Mouse (Mus musculus) c-Kit-positive CD71-positive TER-119-positive erythroid progenitor cells, embryonic 14.5 days (primary cell): ENCODE measurements around the gene Pip5k1c.

Experiments
- DNase-seq: peaks from one replicate; pipeline ENCODE4 v3.0.0-alpha.2; 2013; ENCODE audit warnings: low spot score

The Pip5k1c gene

GRCm38 (mm10) chr10:81302781-81303218 lies 10.0 kb downstream of the Pip5k1c start:
- peak; percentile 46 for DNase-seq

- DNase-seq = no peak
These were observed 10.5 kb downstream of the Pip5k1c start for GRCm38 (mm10) chr10:81303258-81303657.

- DNase-seq = no peak
These were observed 11.0 kb downstream of the Pip5k1c start for GRCm38 (mm10) chr10:81303761-81304160.

GRCm38 (mm10) chr10:81304597-81305238 lies 12.0 kb downstream of the Pip5k1c start:
- peak; percentile 59 for DNase-seq

GRCm38 (mm10) chr10:81305663-81306062 lies 12.9 kb downstream of the Pip5k1c start:
- no peak for DNase-seq

GRCm38 (mm10) chr10:81306173-81306668 lies 13.5 kb downstream of the Pip5k1c start:
- DNase-seq = no peak

- no peak for DNase-seq
These were observed 14.3 kb downstream of the Pip5k1c start for GRCm38 (mm10) chr10:81306837-81307682.

- no peak for DNase-seq
These were observed 16.8 kb downstream of the Pip5k1c start for GRCm38 (mm10) chr10:81309571-81309970.

GRCm38 (mm10) chr10:81313581-81313980 lies 20.8 kb downstream of the Pip5k1c start:
- no peak for DNase-seq

- no peak for DNase-seq
These were observed 21.4 kb downstream of the Pip5k1c start for GRCm38 (mm10) chr10:81314201-81314600.

- DNase-seq = no peak
These were observed 22.8 kb downstream of the Pip5k1c start for GRCm38 (mm10) chr10:81315587-81315986.

GRCm38 (mm10) chr10:81316338-81317060 lies 23.7 kb downstream of the Pip5k1c start:
- DNase-seq = no peak

GRCm38 (mm10) chr10:81317273-81317672 lies 24.5 kb downstream of the Pip5k1c start:
- peak; percentile 56 for DNase-seq

- DNase-seq = no peak
These were observed 26.0 kb downstream of the Pip5k1c start for GRCm38 (mm10) chr10:81318589-81319329.

GRCm38 (mm10) chr10:81319330-81319699 lies 26.6 kb downstream of the Pip5k1c start:
- DNase-seq = no peak

- peak; percentile 96 for DNase-seq
These were observed 27.2 kb downstream of the Pip5k1c start for GRCm38 (mm10) chr10:81319741-81320549.

GRCm38 (mm10) chr10:81320550-81321347 lies 28.0 kb downstream of the Pip5k1c start, which contains the start of gene Cactin:
Gene Cactin (plus strand): TSS chr10:81321103.
- peak; percentile 100 for DNase-seq

- peak; percentile 43 for DNase-seq
These were observed 28.7 kb downstream of the Pip5k1c start for GRCm38 (mm10) chr10:81321436-81321835.

GRCm38 (mm10) chr10:81322444-81322843 lies 29.7 kb downstream of the Pip5k1c start:
- DNase-seq = no peak
